Mouse (Mus musculus) granulocyte monocyte progenitor cell, adult 5-6 weeks (primary cell): ENCODE results near the gene Klb. TPM values are rescaled to one million over a fixed set of nuclear protein-coding genes. Genes with fewer than 3 reads are reported as not detected.

Experiments
- ATAC-seq: replicated peaks from 2 replicates; pipeline ENCODE4 v1.8.0; 2016; ENCODE audit warnings: mild to moderate bottlenecking, moderate TSS enrichment, inconsistent platforms; ENCODE audit not compliant: poor library complexity, severe bottlenecking
- total RNA-seq, 2 experiments: library from RNA; stranded (forward) in 1 of 2; stranded (reverse) in 1 of 2; fragments of 200-712, 200-1000 nt in 1 of 2; fragments of >200 nt in 1 of 2; fragmentation: Nextera tagmentation in 1 of 2; gene quantifications; 2 replicates each; pipeline ENCODE4 v1.2.3; 2014 to 2017

The Klb gene
- total RNA-seq, 2 experiments from 2014 or later = not detected

GRCm38 (mm10) chr5:65367837-65368236 is 19.7 kb downstream of the Klb start:
- ATAC-seq = no peak

- ATAC-seq = no peak
Measured at GRCm38 (mm10) chr5:65371551-65371950, 23.4 kb downstream of the Klb start.

GRCm38 (mm10) chr5:65374746-65375145 is 26.6 kb downstream of the Klb start:
- ATAC-seq = no peak

- no peak for ATAC-seq
Measured at GRCm38 (mm10) chr5:65385704-65386103, 37.6 kb downstream of the Klb start.

GRCm38 (mm10) chr5:65387008-65387867 is 39.1 kb downstream of the Klb start:
- ATAC-seq = no peak

GRCm38 (mm10) chr5:65390648-65391644 is 42.8 kb downstream of the Klb start, which contains the start of the genes Rpl9 and Lias:
Gene Rpl9 (minus strand): TSS chr5:65391444.
Gene Lias (plus strand): TSS chr5:65391497.
- peak; percentile 94 for ATAC-seq

GRCm38 (mm10) chr5:65391753-65392152 is 43.6 kb downstream of the Klb start:
- peak; percentile 14; the same call in 1 of the 2 replicates for ATAC-seq

- no peak for ATAC-seq
Measured at GRCm38 (mm10) chr5:65394425-65394824, 46.3 kb downstream of the Klb start.

- ATAC-seq = peak; percentile 95
Measured at GRCm38 (mm10) chr5:65401251-65401994, 53.3 kb downstream of the Klb start.

GRCm38 (mm10) chr5:65407989-65408388 is 59.9 kb downstream of the Klb start:
- no peak for ATAC-seq

- no peak for ATAC-seq
Measured at GRCm38 (mm10) chr5:65415653-65416458, 67.7 kb downstream of the Klb start.

- ATAC-seq = no peak
Measured at GRCm38 (mm10) chr5:65419136-65419535, 71.0 kb downstream of the Klb start.

GRCm38 (mm10) chr5:65420822-65421221 is 72.7 kb downstream of the Klb start:
- no peak for ATAC-seq

- ATAC-seq = no peak
Measured at GRCm38 (mm10) chr5:65422803-65423202, 74.7 kb downstream of the Klb start.

GRCm38 (mm10) chr5:65424215-65424614 is 76.1 kb downstream of the Klb start:
- no peak for ATAC-seq

GRCm38 (mm10) chr5:65425251-65425650 is 77.1 kb downstream of the Klb start:
- no peak for ATAC-seq

- no peak for ATAC-seq
Measured at GRCm38 (mm10) chr5:65428321-65428720, 80.2 kb downstream of the Klb start.

GRCm38 (mm10) chr5:65429441-65429840 is 81.3 kb downstream of the Klb start:
- ATAC-seq = no peak
